Mouse (Mus musculus): ENCODE results near the gene St5. TPM values are rescaled to one million over a fixed set of nuclear protein-coding genes. Genes with fewer than 3 reads are reported as not detected.

St5 gene
- polyA plus RNA-seq, 1 experiment from 2014 or later = 45.7 TPM

GRCm38 (mm10) chr7:109546186-109546585, 157.2 kb downstream of the St5 start:
- no peak for ATAC-seq (ENCODE audit: low read depth)
- 76% methylated on average over 2 of the region's 2 CpGs for WGBS

GRCm38 (mm10) chr7:109545255-109545993, 158.0 kb downstream of the St5 start:
- Histone ChIP-seq H3K9ac (ENCODE audit: low read depth, low read length) (no peak overlapping the region), H3K9me3 (ENCODE audit: control insufficient read depth, low read length) (no peaks in the 10 kb centered on the region), H3K4me1 (ENCODE audit: control insufficient read depth, insufficient read depth, low read length) (no peaks in the 10 kb centered on the region), H3K27ac (replicated peaks; ENCODE audit: low read depth, low read length) (no peak overlapping the region), H3K27me3 (replicated peaks; ENCODE audit: control insufficient read depth, insufficient read depth, low read length) (no peaks in the 10 kb centered on the region), H3K4me3 (ENCODE audit: low read depth, low read length) (no peak overlapping the region), H3K4me2 (ENCODE audit: low read depth, low read length) (no peak overlapping the region), H3K36me3 (ENCODE audit: control insufficient read depth, insufficient read depth, low read length) (peaks cover 69% of the 10 kb centered on the region)
- WGBS = 82% methylated on average over 10 of the region's 10 CpGs
- no peak for DNase-seq (ENCODE audit: low spot score)
- peak; percentile 37; the same call in 1 of the 2 replicates for ATAC-seq (ENCODE audit: low read depth)

More at GRCm38 (mm10) chr7:109546186-109546585, 157.2 kb downstream of the St5 start:
- no peak overlapping the region for H3K4me3 ChIP-seq (ENCODE audit: low read depth, low read length)
- no peaks in the 10 kb centered on the region for H3K9me3 ChIP-seq (ENCODE audit: control insufficient read depth, low read length)
- no peaks in the 10 kb centered on the region for H3K27me3 ChIP-seq (replicated peaks; ENCODE audit: control insufficient read depth, insufficient read depth, low read length)
- DNase-seq (ENCODE audit: low spot score) = no peak
- H3K27ac ChIP-seq (replicated peaks; ENCODE audit: low read depth, low read length) = no peak overlapping the region
- no peaks in the 10 kb centered on the region for H3K4me1 ChIP-seq (ENCODE audit: control insufficient read depth, insufficient read depth, low read length)
- peaks cover 68% of the 10 kb centered on the region for H3K36me3 ChIP-seq (ENCODE audit: control insufficient read depth, insufficient read depth, low read length)
- H3K4me2 ChIP-seq (ENCODE audit: low read depth, low read length) = no peak overlapping the region
- no peak overlapping the region for H3K9ac ChIP-seq (ENCODE audit: low read depth, low read length)

GRCm38 (mm10) chr7:109544792-109545191, 158.6 kb downstream of the St5 start:
- DNase-seq (ENCODE audit: low spot score) (no peak), ATAC-seq (ENCODE audit: low read depth) (no peak)
- Histone ChIP-seq H3K27ac (replicated peaks; ENCODE audit: low read depth, low read length) (no peak overlapping the region), H3K4me1 (ENCODE audit: control insufficient read depth, insufficient read depth, low read length) (no peaks in the 10 kb centered on the region), H3K9ac (ENCODE audit: low read depth, low read length) (no peak overlapping the region), H3K4me2 (ENCODE audit: low read depth, low read length) (no peak overlapping the region), H3K9me3 (ENCODE audit: control insufficient read depth, low read length) (no peaks in the 10 kb centered on the region), H3K4me3 (ENCODE audit: low read depth, low read length) (no peak overlapping the region), H3K27me3 (replicated peaks; ENCODE audit: control insufficient read depth, insufficient read depth, low read length) (no peaks in the 10 kb centered on the region), H3K36me3 (ENCODE audit: control insufficient read depth, insufficient read depth, low read length) (peaks cover 70% of the 10 kb centered on the region)
- 64% methylated on average over 5 of the region's 5 CpGs for WGBS

- Histone ChIP-seq H3K4me2 (ENCODE audit: low read depth, low read length) (no peak overlapping the region), H3K36me3 (ENCODE audit: control insufficient read depth, insufficient read depth, low read length) (peaks cover 76% of the 10 kb centered on the region), H3K9me3 (ENCODE audit: control insufficient read depth, low read length) (no peaks in the 10 kb centered on the region), H3K4me3 (ENCODE audit: low read depth, low read length) (no peak overlapping the region), H3K9ac (ENCODE audit: low read depth, low read length) (no peak overlapping the region), H3K4me1 (ENCODE audit: control insufficient read depth, insufficient read depth, low read length) (no peaks in the 10 kb centered on the region), H3K27me3 (replicated peaks; ENCODE audit: control insufficient read depth, insufficient read depth, low read length) (no peaks in the 10 kb centered on the region), H3K27ac (replicated peaks; ENCODE audit: low read depth, low read length) (peak overlapping the region; percentile 23; the same call in 1 of the 2 replicates)
- ATAC-seq (ENCODE audit: low read depth) (no peak), DNase-seq (ENCODE audit: low spot score) (no peak)
- 88% methylated on average over 3 of the region's 3 CpGs for WGBS
Measured at GRCm38 (mm10) chr7:109542364-109542628, 161.1 kb downstream of the St5 start.

GRCm38 (mm10) chr7:109541609-109542363, 161.6 kb downstream of the St5 start:
- Histone ChIP-seq H3K36me3 (ENCODE audit: control insufficient read depth, insufficient read depth, low read length) (peaks cover 71% of the 10 kb centered on the region), H3K4me3 (ENCODE audit: low read depth, low read length) (no peak overlapping the region), H3K4me2 (ENCODE audit: low read depth, low read length) (no peak overlapping the region), H3K4me1 (ENCODE audit: control insufficient read depth, insufficient read depth, low read length) (no peaks in the 10 kb centered on the region), H3K9me3 (ENCODE audit: control insufficient read depth, low read length) (no peaks in the 10 kb centered on the region), H3K9ac (ENCODE audit: low read depth, low read length) (no peak overlapping the region), H3K27me3 (replicated peaks; ENCODE audit: control insufficient read depth, insufficient read depth, low read length) (no peaks in the 10 kb centered on the region), H3K27ac (replicated peaks; ENCODE audit: low read depth, low read length) (0 out of 2 replicates have a peak overlapping the region, but pooled peaks have one; percentile 15)
- ATAC-seq (ENCODE audit: low read depth) = no peak
- no peak for DNase-seq (ENCODE audit: low spot score)
- WGBS = 86% methylated on average over 10 of the region's 10 CpGs

GRCm38 (mm10) chr7:109540902-109541301, 162.5 kb downstream of the St5 start:
- Histone ChIP-seq H3K36me3 (ENCODE audit: control insufficient read depth, insufficient read depth, low read length) (peaks cover 75% of the 10 kb centered on the region), H3K4me1 (ENCODE audit: control insufficient read depth, insufficient read depth, low read length) (peaks cover under 1% of the 10 kb centered on the region), H3K27ac (replicated peaks; ENCODE audit: low read depth, low read length) (no peak overlapping the region), H3K27me3 (replicated peaks; ENCODE audit: control insufficient read depth, insufficient read depth, low read length) (no peaks in the 10 kb centered on the region), H3K9me3 (ENCODE audit: control insufficient read depth, low read length) (no peaks in the 10 kb centered on the region), H3K4me3 (ENCODE audit: low read depth, low read length) (no peak overlapping the region), H3K4me2 (ENCODE audit: low read depth, low read length) (no peak overlapping the region), H3K9ac (ENCODE audit: low read depth, low read length) (no peak overlapping the region)
- no peak for DNase-seq (ENCODE audit: low spot score)
- no peak for ATAC-seq (ENCODE audit: low read depth)

- peak; percentile 90 for ATAC-seq (ENCODE audit: low read depth)
- no peak overlapping the region for H3K4me2 ChIP-seq (ENCODE audit: low read depth, low read length)
- 23% methylated on average over 4 of the region's 4 CpGs for WGBS
- H3K4me3 ChIP-seq (ENCODE audit: low read depth, low read length) = no peak overlapping the region
- peaks cover 78% of the 10 kb centered on the region for H3K36me3 ChIP-seq (ENCODE audit: control insufficient read depth, insufficient read depth, low read length)
- H3K4me1 ChIP-seq (ENCODE audit: control insufficient read depth, insufficient read depth, low read length) = peaks cover 4% of the 10 kb centered on the region
- no peaks in the 10 kb centered on the region for H3K27me3 ChIP-seq (replicated peaks; ENCODE audit: control insufficient read depth, insufficient read depth, low read length)
- H3K27ac ChIP-seq (replicated peaks; ENCODE audit: low read depth, low read length) = peak overlapping the region; percentile 70
- H3K9me3 ChIP-seq (ENCODE audit: control insufficient read depth, low read length) = no peaks in the 10 kb centered on the region
- H3K9ac ChIP-seq (ENCODE audit: low read depth, low read length) = peak overlapping the region; percentile 19; the same call in 1 of the 2 replicates
- peak; percentile 93 for DNase-seq (ENCODE audit: low spot score)
Measured at GRCm38 (mm10) chr7:109536451-109536946, 166.9 kb downstream of the St5 start.

- no peak overlapping the region for H3K27ac ChIP-seq (replicated peaks; ENCODE audit: low read depth, low read length)
- H3K4me3 ChIP-seq (ENCODE audit: low read depth, low read length) = no peak overlapping the region
- H3K9ac ChIP-seq (ENCODE audit: low read depth, low read length) = no peak overlapping the region
- DNase-seq (ENCODE audit: low spot score) (no peak), ATAC-seq (ENCODE audit: low read depth) (no peak)
- 93% methylated on average over 3 of the region's 3 CpGs for WGBS
- no peaks in the 10 kb centered on the region for H3K27me3 ChIP-seq (replicated peaks; ENCODE audit: control insufficient read depth, insufficient read depth, low read length)
- H3K4me2 ChIP-seq (ENCODE audit: low read depth, low read length) = no peak overlapping the region
- no peaks in the 10 kb centered on the region for H3K9me3 ChIP-seq (ENCODE audit: control insufficient read depth, low read length)
- peaks cover 80% of the 10 kb centered on the region for H3K36me3 ChIP-seq (ENCODE audit: control insufficient read depth, insufficient read depth, low read length)
- peaks cover 4% of the 10 kb centered on the region for H3K4me1 ChIP-seq (ENCODE audit: control insufficient read depth, insufficient read depth, low read length)
Measured at GRCm38 (mm10) chr7:109534921-109535320, 168.5 kb downstream of the St5 start.

Data from embryonic facial prominence, embryonic 14.5 days (tissue).